In genomic region chr17:50510279-50510678, GRCm38 (mm10) we compare ENCODE assay signal across 8 mouse cellular contexts. TPM values are rescaled to one million over a fixed set of nuclear protein-coding genes. Genes with fewer than 3 reads are reported as not detected.
DNase-seq lines count a peak whose midpoint lies in the region; ATAC-seq and TF ChIP-seq lines count a peak whose summit lies in the region.

No protein-coding gene starts in this region.

- no peak for TF ChIP-seq CTCF in bone marrow, adult 2 months (IDR thresholded peaks at IDR 0.05; ENCODE audit: control insufficient read depth, insufficient read depth, low read length)

- H3K4me2 ChIP-seq in heart, embryonic 14.5 days (ENCODE audit: low read length), result peak overlapping the region; percentile 66
- peak overlapping the region; percentile 72 for H3K4me2 ChIP-seq in hindbrain, embryonic 14.5 days (replicated peaks)
- H3K4me2 ChIP-seq in midbrain, embryonic 13.5 days (replicated peaks), result peak overlapping the region; percentile 70

- intact Hi-C loops in heart, postnatal 14 days (cut with DNase I), result no loop called here

- WGBS in heart, embryonic 14.5 days, result 62% methylated on average over 2 of the region's 2 CpGs
- 6% methylated on average over 2 of the region's 2 CpGs for WGBS in bone marrow, adult 2 months
- 62% methylated on average over 2 of the region's 2 CpGs for WGBS in hindbrain, embryonic 14.5 days
- 42% methylated on average over 2 of the region's 2 CpGs for WGBS in midbrain, embryonic 13.5 days

- H3K27me3 ChIP-seq in heart, embryonic 14.5 days (ENCODE audit: control insufficient read depth, insufficient read depth, low read length), result no peaks in the 10 kb centered on the region
- H3K27me3 ChIP-seq in hindbrain, embryonic 14.5 days (ENCODE audit: control insufficient read depth, insufficient read depth, low read length), result no peaks in the 10 kb centered on the region
- peaks cover 2% of the 10 kb centered on the region; the same call in 1 of the 2 replicates for H3K27me3 ChIP-seq in midbrain, embryonic 13.5 days

- no peak overlapping the region for H3K27ac ChIP-seq in heart, embryonic 14.5 days (replicated peaks in 1 of 2; ENCODE audit: control insufficient read depth in 1 of 2, insufficient read depth in 1 of 2, low read depth in 2 of 2, low read length in 2 of 2)
- H3K27ac ChIP-seq in bone marrow, adult 2 months (ENCODE audit: control insufficient read depth, insufficient read depth, low read depth, low read length, poor library complexity), result peak overlapping the region; percentile 95; the same call in 1 of the 2 replicates
- peak overlapping the region; percentile 95 for H3K27ac ChIP-seq in hindbrain, embryonic 14.5 days
- peak overlapping the region; percentile 96 for H3K27ac ChIP-seq in midbrain, embryonic 13.5 days

- no peaks in the 10 kb centered on the region for H3K36me3 ChIP-seq in heart, embryonic 14.5 days (ENCODE audit: control insufficient read depth, insufficient read depth, low read length)
- H3K36me3 ChIP-seq in hindbrain, embryonic 14.5 days (replicated peaks; ENCODE audit: control insufficient read depth, insufficient read depth), result no peaks in the 10 kb centered on the region
- no peaks in the 10 kb centered on the region for H3K36me3 ChIP-seq in midbrain, embryonic 13.5 days

- no peak for DNase-seq in heart, postnatal 14 days
- DNase-seq in hindbrain, embryonic 14.5 days (ENCODE audit: low spot score), result no peak
- DNase-seq in ovary, postnatal 10 days (ENCODE audit: low spot score), result no peak
- DNase-seq in embryo, embryonic 9.5 days (ENCODE audit: extremely low spot score), result no peak
- no peak for DNase-seq in right cerebral cortex, postnatal 14 days

- H3K4me3 ChIP-seq in heart, embryonic 14.5 days (ENCODE audit: control insufficient read depth in 1 of 2, insufficient read depth in 1 of 2, low read depth in 1 of 2, low read length in 2 of 2), result peak overlapping the region; percentile 81 to 97
- peak overlapping the region; percentile 76 for H3K4me3 ChIP-seq in bone marrow, adult 2 months (replicated peaks; ENCODE audit: control insufficient read depth, low read depth, low read length)
- H3K4me3 ChIP-seq in hindbrain, embryonic 14.5 days (replicated peaks; ENCODE audit: low read length), result peak overlapping the region; percentile 97
- peak overlapping the region; percentile 88 for H3K4me3 ChIP-seq in midbrain, embryonic 13.5 days (replicated peaks)

- TF ChIP-seq POLR2A in bone marrow, adult 2 months (IDR thresholded peaks at IDR 0.05; ENCODE audit: borderline replicate concordance, control insufficient read depth, low read depth, low read length), result no peak

- ATAC-seq in heart, embryonic 14.5 days (ENCODE audit: insufficient number of reproducible peaks, insufficient read depth, low FRiP score, low read depth), result no peak
- no peak for ATAC-seq in hindbrain, embryonic 14.5 days (ENCODE audit: low FRiP score)
- no peak for ATAC-seq in midbrain, embryonic 13.5 days

- no peaks in the 10 kb centered on the region for H3K9me3 ChIP-seq in heart, embryonic 14.5 days (ENCODE audit: control insufficient read depth, low read length)
- H3K9me3 ChIP-seq in hindbrain, embryonic 14.5 days (ENCODE audit: control insufficient read depth, low read length), result no peaks in the 10 kb centered on the region
- H3K9me3 ChIP-seq in midbrain, embryonic 13.5 days, result no peaks in the 10 kb centered on the region

- peak overlapping the region; percentile 84 for H3K9ac ChIP-seq in heart, embryonic 14.5 days (ENCODE audit: low read length)
- peak overlapping the region; percentile 97 for H3K9ac ChIP-seq in hindbrain, embryonic 14.5 days
- H3K9ac ChIP-seq in midbrain, embryonic 13.5 days (replicated peaks), result peak overlapping the region; percentile 95

- H3K4me1 ChIP-seq in heart, embryonic 14.5 days (ENCODE audit: control insufficient read depth in 2 of 2, insufficient read depth in 2 of 2, low read length in 2 of 2), result peaks cover 2 to 10% of the 10 kb centered on the region in 2 experiments; a peak in 3 of 4 replicates
- H3K4me1 ChIP-seq in bone marrow, adult 2 months (ENCODE audit: control insufficient read depth, insufficient read depth, low read length), result peaks cover 5% of the 10 kb centered on the region
- H3K4me1 ChIP-seq in hindbrain, embryonic 14.5 days (replicated peaks; ENCODE audit: control insufficient read depth, insufficient read depth, low read length), result peaks cover 27% of the 10 kb centered on the region
- peaks cover 22% of the 10 kb centered on the region for H3K4me1 ChIP-seq in midbrain, embryonic 13.5 days (replicated peaks)

RNA-seq across cellular contexts. Expression of gene Plcl2, which starts 1.1 kb away (rescaled TPM):
- polyA plus RNA-seq in heart, embryonic 14.5 days (2014; fragmentation: Nextera tagmentation; extraction: Ambion mirVana), result 5.5 and 6.8 TPM in 2 replicates
- 10 to 100 TPM in 1 of 2 experiments, 1 to 10 TPM in 1; 9.9 to 10.6 TPM for total RNA-seq in heart, postnatal 14 days (2021)
- polyA plus RNA-seq in bone marrow, adult 2 months (2011; ENCODE audit: insufficient read depth, insufficient read length, low replicate concordance, missing spikeins), result 29.5 and 33.4 TPM in 2 replicates
- 14.6 and 17.5 TPM in 2 replicates for polyA plus RNA-seq in hindbrain, embryonic 14.5 days (2014; fragmentation: Nextera tagmentation; extraction: Ambion mirVana)
- polyA plus RNA-seq in midbrain, embryonic 13.5 days (2015; fragmentation: Nextera tagmentation; extraction: Ambion mirVana), result 7.5 and 8.0 TPM in 2 replicates

Comparison
In these comparisons a context has a peak if more than half of its experiments do, and no peak if none do; other contexts are left out.
1. H3K27ac ChIP-seq: peak in bone marrow, adult 2 months (single experiment), hindbrain, embryonic 14.5 days (single experiment) and midbrain, embryonic 13.5 days (single experiment); none in heart, embryonic 14.5 days (0 of 2).
2. Peak in every context shown above with its lines, with median percentiles within 50 percentile points of each other: H3K4me2 ChIP-seq, H3K4me3 ChIP-seq and H3K9ac ChIP-seq.